Mouse (Mus musculus) lung, postnatal 10 days (tissue): ENCODE measurements around the gene 1700003E16Rik.

ENCODE experiments used
- DNase-seq: peaks from one replicate; pipeline ENCODE4 v3.0.0; 2021

The 1700003E16Rik gene

GRCm38 (mm10) chr6:83156259-83156684 is at the start of gene 1700003E16Rik, which contains the start of gene Wdr54:
Gene 1700003E16Rik, plus strand, starts transcription at chr6:83156404.
Gene Wdr54, minus strand, starts transcription at chr6:83156397.
- peak; percentile 70 for DNase-seq

GRCm38 (mm10) chr6:83107566-83108400 is 48.4 kb upstream of the 1700003E16Rik start:
- DNase-seq, result peak; percentile 88

- peak; percentile 87 for DNase-seq
Measured at GRCm38 (mm10) chr6:83108762-83109668, 47.2 kb upstream of the 1700003E16Rik start, which contains the start of gene Mrpl53. Gene Mrpl53, plus strand, starts transcription at chr6:83109040.

GRCm38 (mm10) chr6:83111510-83112136 is 44.6 kb upstream of the 1700003E16Rik start:
- DNase-seq, result no peak

- peak; percentile 97 for DNase-seq
Measured at GRCm38 (mm10) chr6:83115011-83115671, 41.1 kb upstream of the 1700003E16Rik start, which contains the start of gene Mogs. Gene Mogs, plus strand, starts transcription at chr6:83115496.

- DNase-seq, result no peak
Measured at GRCm38 (mm10) chr6:83115682-83116372, 40.4 kb upstream of the 1700003E16Rik start.

GRCm38 (mm10) chr6:83116373-83117164 is 39.6 kb upstream of the 1700003E16Rik start:
- DNase-seq, result no peak

- no peak for DNase-seq
Measured at GRCm38 (mm10) chr6:83117165-83117438, 39.1 kb upstream of the 1700003E16Rik start.

GRCm38 (mm10) chr6:83117616-83118015 is 38.6 kb upstream of the 1700003E16Rik start:
- DNase-seq, result no peak

GRCm38 (mm10) chr6:83118369-83118768 is 37.8 kb upstream of the 1700003E16Rik start:
- no peak for DNase-seq

GRCm38 (mm10) chr6:83118825-83119733 is 37.1 kb upstream of the 1700003E16Rik start:
- no peak for DNase-seq

- no peak for DNase-seq
Measured at GRCm38 (mm10) chr6:83119734-83120051, 36.5 kb upstream of the 1700003E16Rik start.

- peak; percentile 98 for DNase-seq
Measured at GRCm38 (mm10) chr6:83120930-83121862, 35.0 kb upstream of the 1700003E16Rik start, which contains the start of gene Wbp1. Gene Wbp1, minus strand, starts transcription at chr6:83121559.

- DNase-seq, result peak; percentile 40
Measured at GRCm38 (mm10) chr6:83121863-83122710, 34.1 kb upstream of the 1700003E16Rik start.

GRCm38 (mm10) chr6:83122961-83123360 is 33.2 kb upstream of the 1700003E16Rik start:
- no peak for DNase-seq

- DNase-seq, result peak; percentile 96
Measured at GRCm38 (mm10) chr6:83124851-83125312, 31.3 kb upstream of the 1700003E16Rik start.

- no peak for DNase-seq
Measured at GRCm38 (mm10) chr6:83125331-83125730, 30.9 kb upstream of the 1700003E16Rik start, which contains the start of gene Ino80b. Gene Ino80b, minus strand, starts transcription at chr6:83125431.
